Mouse (Mus musculus): ENCODE results near the gene Gtf3c6. TPM values are rescaled to one million over a fixed set of nuclear protein-coding genes. Genes with fewer than 3 reads are reported as not detected.

Gtf3c6 gene
- total RNA-seq, 1 experiment from 2014 or later = 258 TPM

DNA sequence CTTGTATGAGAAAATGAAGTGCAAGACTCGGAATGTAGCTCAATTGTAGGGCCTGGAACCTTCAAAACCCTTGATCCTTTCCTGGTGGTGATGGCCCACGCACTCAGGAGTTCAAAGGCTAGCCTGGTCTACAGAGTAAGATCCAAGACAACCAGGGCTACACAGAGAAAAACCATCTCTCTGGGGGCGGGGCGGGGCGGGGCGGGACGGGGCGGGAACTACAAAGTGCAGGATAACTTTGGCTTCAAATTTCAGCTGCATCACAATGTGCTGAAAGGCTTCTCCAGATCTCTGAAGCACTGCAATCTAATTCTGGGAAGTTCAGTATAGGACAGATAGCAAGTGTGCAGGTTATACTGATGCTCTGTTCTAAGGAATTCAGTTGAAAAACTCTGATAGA lies 1.6 kb upstream of the Gtf3c6 start:
- ATAC-seq (replicated peaks; ENCODE audit: low read depth, poor library complexity, severe bottlenecking) = no peak

DNA sequence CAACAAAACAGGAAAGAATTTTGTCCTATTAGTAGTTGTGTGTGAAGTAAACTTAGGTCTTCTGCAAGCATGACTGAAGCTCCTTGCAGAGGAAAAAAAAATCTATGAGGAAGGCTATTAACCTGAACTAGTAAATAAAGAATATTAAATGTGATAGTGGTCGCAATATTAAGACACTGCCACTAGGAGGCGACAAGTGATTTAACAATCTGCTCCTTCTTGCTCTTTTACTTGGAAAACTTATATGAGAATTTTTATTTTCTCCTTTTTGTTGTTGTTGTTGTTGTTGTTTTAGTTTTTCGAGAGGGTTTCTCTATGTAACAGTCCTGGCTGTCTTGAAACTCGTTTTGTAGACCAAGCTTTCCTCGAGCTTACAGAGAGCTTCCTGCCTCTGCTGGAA lies 1.1 kb upstream of the Gtf3c6 start:
- peak; percentile 41 for ATAC-seq (replicated peaks; ENCODE audit: low read depth, poor library complexity, severe bottlenecking)

DNA sequence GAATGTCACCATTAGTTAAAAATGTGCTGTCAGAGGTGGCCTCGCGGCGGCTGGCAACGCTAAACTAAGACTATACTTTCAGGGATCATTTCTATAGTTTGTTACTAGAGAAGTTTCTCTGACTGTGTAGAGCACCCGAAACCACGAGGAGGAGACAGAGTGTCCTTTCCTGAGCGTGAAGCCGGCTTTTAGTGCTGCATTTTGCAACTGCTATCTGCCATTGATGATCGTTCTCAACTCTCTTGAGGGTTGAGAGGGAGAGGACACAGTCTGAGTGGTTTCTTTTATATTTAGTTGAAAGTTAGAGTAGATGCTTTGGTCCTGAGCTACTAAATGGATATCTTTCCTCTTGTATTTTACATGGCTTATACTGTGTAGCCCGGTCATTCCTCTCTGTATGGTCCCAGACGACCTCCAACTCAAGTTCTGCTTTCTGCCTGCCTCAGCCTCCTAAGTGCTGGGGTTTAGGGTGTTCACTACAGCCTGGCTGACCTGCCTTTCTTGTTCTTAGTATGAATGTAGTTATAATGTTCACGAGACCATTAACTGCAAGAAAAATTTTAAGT lies 576 bp upstream of the Gtf3c6 start:
- ATAC-seq (replicated peaks; ENCODE audit: low read depth, poor library complexity, severe bottlenecking) = peak; percentile 71

GRCm38 (mm10) chr10:40256716-40257115 lies 1.2 kb downstream of the Gtf3c6 start:
- peak; percentile 33 for ATAC-seq (replicated peaks; ENCODE audit: low read depth, poor library complexity, severe bottlenecking)

DNA sequence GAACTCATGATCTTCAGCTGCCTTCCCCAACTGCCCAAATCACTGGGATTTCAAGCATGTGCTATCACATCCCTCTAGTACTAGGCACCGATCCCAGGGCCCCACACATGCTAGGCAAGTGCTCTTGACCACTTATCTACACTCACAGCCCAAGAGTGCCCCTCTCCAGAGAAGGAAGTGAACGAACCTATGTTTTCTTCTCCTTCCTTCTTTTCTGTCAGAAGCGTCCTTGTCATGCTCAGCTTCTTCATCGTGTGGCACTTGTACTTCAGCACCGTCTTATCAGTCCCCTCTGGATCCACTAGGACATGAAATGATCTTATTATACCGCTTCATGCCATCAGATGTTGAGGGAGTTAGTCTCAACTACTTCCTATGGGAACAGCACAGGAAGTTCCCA lies 6.9 kb downstream of the Gtf3c6 start:
- no peak for ATAC-seq (replicated peaks; ENCODE audit: low read depth, poor library complexity, severe bottlenecking)

DNA sequence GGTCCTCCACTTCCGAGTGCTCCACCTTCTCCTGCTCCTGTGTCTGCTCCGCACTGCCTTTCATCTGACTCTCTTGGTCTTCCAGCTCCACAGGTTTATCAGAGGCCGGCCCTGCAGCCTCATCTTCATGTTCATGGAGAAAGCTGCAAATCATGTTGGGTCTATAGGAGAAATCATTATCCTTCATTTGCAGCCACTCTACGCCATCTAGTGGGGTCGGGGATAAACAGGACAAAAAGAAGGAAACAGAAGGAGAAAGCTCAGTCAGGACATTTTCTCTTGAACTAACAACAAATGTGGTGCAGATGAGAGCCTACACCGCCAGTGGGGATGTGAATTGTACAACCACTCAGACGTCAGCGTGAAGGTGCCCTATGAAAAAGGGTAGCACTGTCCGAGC lies 8.3 kb downstream of the Gtf3c6 start:
- ATAC-seq (replicated peaks; ENCODE audit: low read depth, poor library complexity, severe bottlenecking) = no peak

GRCm38 (mm10) chr10:40247166-40247716 lies 10.7 kb downstream of the Gtf3c6 start:
- no peak for ATAC-seq (replicated peaks; ENCODE audit: low read depth, poor library complexity, severe bottlenecking)

DNA sequence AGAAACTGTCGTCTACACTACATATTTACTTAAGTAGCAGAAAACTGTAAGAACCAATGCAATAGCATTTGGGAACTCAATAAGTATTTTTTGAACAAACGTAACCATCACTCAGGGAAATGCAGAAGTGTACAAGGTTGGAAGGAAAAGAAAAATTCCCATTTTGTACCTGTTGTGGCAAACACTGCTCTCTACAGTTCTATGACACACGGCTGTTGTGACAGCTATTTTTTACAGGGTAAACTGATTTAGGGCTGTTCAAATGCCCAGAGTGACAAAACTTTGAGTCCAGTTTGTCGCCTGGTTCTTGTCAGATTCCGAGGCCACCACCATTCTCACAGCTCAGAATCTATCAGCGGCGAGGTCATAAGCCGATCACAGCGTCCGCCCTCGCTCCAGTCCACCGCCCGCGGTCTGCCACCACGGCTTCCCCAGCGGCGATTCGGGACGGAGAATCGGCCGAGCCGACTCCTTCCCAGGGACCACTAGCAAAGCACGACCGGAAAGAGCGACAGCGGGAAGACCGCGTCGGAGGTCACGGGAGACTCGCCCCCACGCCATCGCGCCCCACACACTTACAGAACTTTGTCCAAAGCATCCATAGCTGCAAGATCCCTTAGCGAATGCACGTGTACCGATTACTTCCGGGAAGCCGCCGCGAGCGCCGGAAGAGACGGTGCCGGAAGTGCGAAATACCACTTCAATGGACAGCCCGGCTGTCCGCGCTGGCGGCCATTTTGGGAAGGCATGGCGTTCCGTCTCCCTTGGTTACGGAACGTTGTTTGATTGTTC lies 11.3 kb downstream of the Gtf3c6 start, which contains the start of gene Rpf2:
Rpf2 (minus strand) TSS at position 663 of the 792 bp plus-strand sequence.
- peak; percentile 92 for ATAC-seq (replicated peaks; ENCODE audit: low read depth, poor library complexity, severe bottlenecking)

- no peak for ATAC-seq (replicated peaks; ENCODE audit: low read depth, poor library complexity, severe bottlenecking)
Measured at GRCm38 (mm10) chr10:40237826-40238225, 20.1 kb downstream of the Gtf3c6 start.

DNA sequence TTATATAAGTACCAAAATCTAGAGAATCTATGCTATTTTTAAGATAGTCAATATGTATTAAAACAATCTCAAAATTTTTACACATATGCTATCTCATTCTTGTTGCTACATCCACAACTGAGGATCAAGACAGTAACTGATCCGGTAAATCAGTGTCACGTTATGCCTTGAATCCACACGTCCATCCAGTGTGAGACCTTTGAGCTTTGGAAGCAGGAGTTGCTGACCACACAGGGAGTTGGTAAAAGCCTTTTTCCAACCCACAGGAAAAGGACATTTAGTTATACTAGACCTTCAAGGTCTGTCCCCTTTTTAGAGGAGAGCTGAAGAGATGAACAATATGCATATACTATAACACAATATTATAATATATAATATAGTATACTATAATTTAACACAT lies 24.7 kb downstream of the Gtf3c6 start:
- ATAC-seq (replicated peaks; ENCODE audit: low read depth, poor library complexity, severe bottlenecking) = no peak

GRCm38 (mm10) chr10:40232442-40232841 lies 25.5 kb downstream of the Gtf3c6 start:
- peak; percentile 92 for ATAC-seq (replicated peaks; ENCODE audit: low read depth, poor library complexity, severe bottlenecking)

GRCm38 (mm10) chr10:40229725-40230124 lies 28.2 kb downstream of the Gtf3c6 start:
- ATAC-seq (replicated peaks; ENCODE audit: low read depth, poor library complexity, severe bottlenecking) = no peak; the same call in 1 of the 2 replicates

GRCm38 (mm10) chr10:40227660-40228303 lies 30.1 kb downstream of the Gtf3c6 start:
- no peak for ATAC-seq (replicated peaks; ENCODE audit: low read depth, poor library complexity, severe bottlenecking)

- no peak for ATAC-seq (replicated peaks; ENCODE audit: low read depth, poor library complexity, severe bottlenecking)
Measured at GRCm38 (mm10) chr10:40218874-40219273, 39.0 kb downstream of the Gtf3c6 start.

DNA sequence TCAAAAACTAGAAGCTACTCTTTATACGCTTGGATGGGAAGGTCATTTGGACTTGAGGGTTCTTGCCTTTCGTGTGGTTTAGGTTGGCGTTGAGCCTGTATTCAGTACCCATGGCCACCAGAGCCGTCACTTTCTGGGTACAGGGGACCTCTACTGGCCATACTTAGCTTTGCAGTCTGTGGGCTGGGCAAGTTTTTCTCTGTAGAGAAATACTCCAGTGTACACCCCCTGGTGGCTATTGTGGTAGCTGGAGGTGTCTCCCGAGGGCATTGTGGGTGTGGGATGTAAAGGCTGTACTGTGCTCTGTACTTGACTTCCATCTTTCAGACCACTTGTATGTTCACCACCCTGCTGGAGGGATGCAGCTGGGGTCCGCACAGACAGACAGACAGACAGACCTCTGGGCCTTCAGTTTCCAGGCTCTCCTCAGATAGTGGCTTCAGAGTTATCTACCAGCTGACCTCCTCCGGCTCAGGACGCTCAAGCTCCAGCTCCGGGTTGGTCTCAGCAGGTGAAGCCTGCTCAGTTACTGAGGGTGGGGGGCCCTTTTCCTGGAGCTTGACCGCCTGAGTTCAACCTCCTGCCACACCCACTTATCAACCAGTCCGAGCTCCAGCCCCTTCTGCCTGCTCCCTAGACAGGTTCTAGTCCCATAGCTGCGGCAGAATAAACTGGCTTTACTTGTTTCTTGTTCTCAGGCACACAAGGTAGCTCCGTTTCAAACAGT lies 45.3 kb downstream of the Gtf3c6 start:
- peak; percentile 100 for ATAC-seq (replicated peaks; ENCODE audit: low read depth, poor library complexity, severe bottlenecking)

Other genes with a start within 250 kb of the Gtf3c6 start
- not detected in 2 replicates for gene Mfsd4b1, start 232.8 kb downstream of the Gtf3c6 start, total RNA-seq (2017)
- gene Slc16a10, start 115.8 kb downstream of the Gtf3c6 start, total RNA-seq (2017) = 21.4 and 23.9 TPM in 2 replicates
- 231 and 281 TPM in 2 replicates for gene Rpf2, start 11.1 kb downstream of the Gtf3c6 start, total RNA-seq (2017)
- gene Amd1, start 44.1 kb upstream of the Gtf3c6 start, total RNA-seq (2017) = 202 and 215 TPM in 2 replicates
- gene Cdk19, start 81.5 kb upstream of the Gtf3c6 start, total RNA-seq (2017) = 60.0 and 65.2 TPM in 2 replicates